Mouse (Mus musculus) limb, embryonic 14.5 days (tissue): ENCODE results near the gene AA986860. TPM values are rescaled to one million over a fixed set of nuclear protein-coding genes. Genes with fewer than 3 reads are reported as not detected.

ENCODE experiments used
- ATAC-seq: fragments of 200-750 bp; cut with Nextera tagmentation; 2 replicates; pipeline ENCODE4 v1.8.0; 2017; ENCODE audit warnings: low read depth, moderate number of reproducible peaks, moderate TSS enrichment; ENCODE audit not compliant: low FRiP score
- DNase-seq: peaks from one replicate; pipeline ENCODE4 v3.0.0-alpha.2; 2015; ENCODE audit warnings: low spot score
- H3K27ac ChIP-seq: fragments of 300-500 bp; sonication (generic); replicated peaks from 2 replicates; pipeline ENCODE4 v1.5.1; 2014; ENCODE audit warnings: low read depth, mild to moderate bottlenecking, low read length, moderate library complexity, mixed read lengths
- H3K27me3 ChIP-seq: fragments of 300-500 bp; sonication (generic); 2 replicates; pipeline ENCODE4 v1.6.1; 2014; ENCODE audit warnings: low read length, mixed read lengths; ENCODE audit not compliant: control insufficient read depth, insufficient read depth
- H3K36me3 ChIP-seq: fragments of 300-500 bp; sonication (generic); 2 replicates; pipeline ENCODE4 v1.6.1; 2014; ENCODE audit warnings: mild to moderate bottlenecking, low read length, moderate library complexity, mixed read lengths; ENCODE audit not compliant: control insufficient read depth, insufficient read depth
- H3K4me1 ChIP-seq: fragments of 300-500 bp; sonication (generic); 2 replicates; pipeline ENCODE4 v1.6.1; 2014; ENCODE audit warnings: antibody characterized with exemption, low read length, mixed read lengths; ENCODE audit not compliant: control insufficient read depth, insufficient read depth
- H3K4me2 ChIP-seq: fragments of 300-500 bp; sonication (generic); replicated peaks from 2 replicates; pipeline ENCODE4 v1.6.1; 2014; ENCODE audit warnings: low read depth, mild to moderate bottlenecking, low read length, moderate library complexity; ENCODE audit not compliant: severe bottlenecking
- H3K4me3 ChIP-seq: fragments of 300-500 bp; sonication (generic); replicated peaks from 2 replicates; pipeline ENCODE4 v1.5.1; 2014; ENCODE audit warnings: low read length
- H3K9ac ChIP-seq: fragments of 300-500 bp; sonication (generic); 2 replicates; pipeline ENCODE4 v1.6.1; 2014; ENCODE audit warnings: mild to moderate bottlenecking, low read depth, low read length, moderate library complexity; ENCODE audit not compliant: severe bottlenecking
- H3K9me3 ChIP-seq: fragments of 300-500 bp; sonication (generic); 2 replicates; pipeline ENCODE4 v1.6.1; 2016; ENCODE audit warnings: low read length; ENCODE audit not compliant: control insufficient read depth
- POLR2A ChIP-seq: fragments of 200-500 bp; IDR thresholded peaks from 2 replicates; pipeline ENCODE4 v1.8.0; 2012; ENCODE audit warnings: inconsistent platforms, mild to moderate bottlenecking, moderate library complexity, borderline replicate concordance; ENCODE audit not compliant: insufficient read depth, insufficient read length; ENCODE audit errors: extremely low read depth
- WGBS: fragments of 180-500 bp; shearing (Covaris S2); extraction: QIAGEN DNeasy Blood & Tissue Kit; methylation state at CpG from one replicate; pipeline ENCODE4 v1.1.7; 2014; 5-methylcytosine and 5-hydroxymethylcytosine counted together
- polyA plus RNA-seq, 2 experiments: library from polyadenylated mRNA; depleted of rRNA in 1 of 2; stranded (reverse) in 1 of 2; unstranded in 1 of 2; fragments of >200 nt; fragmentation: Nextera tagmentation in 1 of 2; extraction: Ambion mirVana in 1 of 2; gene quantifications; 2 replicates each; pipeline versions ENCODE4 v1.2.1 to v1.2.3; 2012 to 2014

AA986860 gene
- polyA plus RNA-seq, 2 experiments: 2.8 to 10.6 TPM

GRCm38 (mm10) chr1:130746819-130747218 is 15.0 kb downstream of the AA986860 start:
- DNase-seq (no peak), ATAC-seq (no peak)
- Histone ChIP-seq H3K27me3 (no peaks in the 10 kb centered on the region), H3K4me3 (no peak overlapping the region), H3K9ac (no peak overlapping the region), H3K27ac (no peak overlapping the region), H3K9me3 (no peaks in the 10 kb centered on the region), H3K4me2 (no peak overlapping the region), H3K4me1 (no peaks in the 10 kb centered on the region), H3K36me3 (no peaks in the 10 kb centered on the region)
- TF ChIP-seq POLR2A: no peak
- 89% methylated on average over 3 of the region's 3 CpGs for WGBS

GRCm38 (mm10) chr1:130759689-130760088 is 27.9 kb downstream of the AA986860 start:
- ATAC-seq (no peak), DNase-seq (no peak)
- H3K9me3 ChIP-seq: no peaks in the 10 kb centered on the region
- H3K36me3 ChIP-seq: no peaks in the 10 kb centered on the region
- H3K27me3 ChIP-seq: no peaks in the 10 kb centered on the region
- H3K27ac ChIP-seq: no peak overlapping the region
- WGBS: 80% methylated on average over 9 of the region's 9 CpGs
- no peak overlapping the region for H3K4me3 ChIP-seq
- no peak overlapping the region for H3K9ac ChIP-seq
- H3K4me2 ChIP-seq: no peak overlapping the region
- no peaks in the 10 kb centered on the region for H3K4me1 ChIP-seq
- no peak for TF ChIP-seq POLR2A

GRCm38 (mm10) chr1:130761597-130761996 is 29.8 kb downstream of the AA986860 start:
- no peak overlapping the region for H3K27ac ChIP-seq
- no peaks in the 10 kb centered on the region for H3K27me3 ChIP-seq
- H3K4me3 ChIP-seq: no peak overlapping the region
- ATAC-seq (no peak), DNase-seq (no peak)
- 84% methylated on average over 1 of the region's 1 CpGs for WGBS
- H3K4me1 ChIP-seq: no peaks in the 10 kb centered on the region
- H3K36me3 ChIP-seq: no peaks in the 10 kb centered on the region
- no peaks in the 10 kb centered on the region for H3K9me3 ChIP-seq
- H3K9ac ChIP-seq: no peak overlapping the region
- TF ChIP-seq POLR2A: no peak
- no peak overlapping the region for H3K4me2 ChIP-seq

- 82% methylated on average over 3 of the region's 3 CpGs for WGBS
- H3K36me3 ChIP-seq: no peaks in the 10 kb centered on the region
- DNase-seq (no peak), ATAC-seq (no peak)
- H3K4me3 ChIP-seq: no peak overlapping the region
- no peaks in the 10 kb centered on the region for H3K9me3 ChIP-seq
- H3K9ac ChIP-seq: no peak overlapping the region
- H3K27ac ChIP-seq: no peak overlapping the region
- no peak for TF ChIP-seq POLR2A
- H3K4me1 ChIP-seq: no peaks in the 10 kb centered on the region
- no peak overlapping the region for H3K4me2 ChIP-seq
- H3K27me3 ChIP-seq: no peaks in the 10 kb centered on the region
Observed at GRCm38 (mm10) chr1:130762045-130762760, 30.4 kb downstream of the AA986860 start.

- Histone ChIP-seq H3K27me3 (no peaks in the 10 kb centered on the region), H3K9ac (no peak overlapping the region), H3K27ac (no peak overlapping the region), H3K9me3 (no peaks in the 10 kb centered on the region), H3K4me1 (no peaks in the 10 kb centered on the region), H3K36me3 (no peaks in the 10 kb centered on the region), H3K4me2 (no peak overlapping the region), H3K4me3 (no peak overlapping the region)
- TF ChIP-seq POLR2A: no peak
- ATAC-seq (no peak), DNase-seq (no peak)
- WGBS: 82% methylated on average over 12 of the region's 12 CpGs
Observed at GRCm38 (mm10) chr1:130764027-130764461, 32.3 kb downstream of the AA986860 start.
